Mouse (Mus musculus): Measurements from ENCODE around the gene Gpr68. TPM values are rescaled to one million over a fixed set of nuclear protein-coding genes. Genes with fewer than 3 reads are reported as not detected.

The Gpr68 gene
- polyA plus RNA-seq, 1 experiment = 0.07 TPM

DNA sequence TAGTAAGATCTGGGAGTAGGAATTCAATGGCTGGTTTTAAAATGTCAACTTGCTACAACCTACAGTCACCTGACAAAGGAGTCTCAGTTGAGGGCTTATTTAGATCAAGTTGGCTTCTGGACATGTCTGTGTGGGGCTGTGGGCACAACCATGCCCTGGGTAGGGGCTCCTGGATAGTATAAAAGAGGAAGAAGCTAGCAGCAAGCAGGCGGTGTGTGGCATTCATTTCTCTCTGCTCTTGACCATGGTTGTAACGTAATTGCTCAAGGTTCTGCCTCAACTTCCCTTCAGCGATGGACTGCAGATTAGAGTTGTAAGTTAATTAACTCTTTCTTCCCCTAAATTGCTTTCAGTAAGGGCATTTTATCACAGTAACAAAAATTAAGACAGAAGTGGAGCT, 55.6 kb downstream of the Gpr68 start:
- Histone ChIP-seq H3K27me3 (ENCODE audit: control insufficient read depth, insufficient read depth, insufficient read length) (no peaks in the 10 kb centered on the region), H3K79me2 (ENCODE audit: control insufficient read depth, insufficient read depth) (no peaks in the 10 kb centered on the region), H3ac (ENCODE audit: control insufficient read depth, insufficient read length) (no peak overlapping the region), H3K4me2 (ENCODE audit: low read depth) (no peak overlapping the region), H3K4me3 (no peak overlapping the region), H3K36me3 (ENCODE audit: control insufficient read depth, insufficient read depth) (no peaks in the 10 kb centered on the region)
- no peak for TF ChIP-seq USF1 (IDR thresholded peaks at IDR 0.05; ENCODE audit: low read depth)
- TF ChIP-seq E2F4 (IDR thresholded peaks at IDR 0.05; ENCODE audit: insufficient read depth) = no peak
- TF ChIP-seq MYOG (IDR thresholded peaks at IDR 0.05; ENCODE audit: control insufficient read depth in 1 of 3, insufficient read depth in 1 of 3, insufficient read length in 2 of 3, low read depth in 2 of 3) = no peak
- TF ChIP-seq POLR2AphosphoS2 (IDR thresholded peaks at IDR 0.05; ENCODE audit: insufficient read length, low read depth) = no peak
- no peak for TF ChIP-seq REST (IDR thresholded peaks at IDR 0.05; ENCODE audit: insufficient read depth, insufficient read length)
- TF ChIP-seq SRF (IDR thresholded peaks at IDR 0.05; ENCODE audit: control insufficient read depth, insufficient read length, low read depth) = no peak

DNA sequence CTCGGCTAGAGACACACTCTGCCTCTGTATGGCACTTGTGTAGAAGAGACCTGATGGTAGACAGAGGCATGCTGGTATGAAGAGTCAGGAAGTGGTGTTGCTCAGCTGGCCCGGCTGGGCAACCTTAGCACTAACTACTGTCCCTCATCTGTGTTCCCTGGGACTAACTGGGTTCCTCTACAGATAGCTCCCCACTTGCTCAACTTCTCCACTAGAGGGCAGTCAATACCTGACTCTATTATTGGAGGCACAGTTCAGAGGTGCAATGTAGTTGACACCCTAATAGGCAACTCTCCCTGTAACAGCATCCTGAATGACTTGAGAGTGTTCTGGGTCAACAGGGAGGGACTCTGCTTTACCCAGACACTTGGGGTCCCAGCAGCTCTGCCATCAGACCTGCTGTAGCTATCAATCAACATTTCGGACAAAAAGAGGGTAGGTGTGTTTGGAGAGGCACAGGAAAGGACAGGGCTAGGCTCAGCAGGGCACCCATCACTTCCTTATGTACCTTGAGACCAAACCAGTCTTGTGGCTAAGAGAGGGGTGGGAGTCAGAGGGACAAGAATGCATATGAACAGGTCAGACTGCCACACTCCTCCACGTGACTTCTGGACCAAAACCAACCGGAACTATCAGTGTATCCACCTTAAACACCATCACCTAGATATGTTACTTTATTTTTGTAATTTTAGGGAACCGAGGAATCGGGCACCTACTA, 58.4 kb downstream of the Gpr68 start:
- no peaks in the 10 kb centered on the region for H3K36me3 ChIP-seq (ENCODE audit: control insufficient read depth, insufficient read depth)
- no peaks in the 10 kb centered on the region for H3K27me3 ChIP-seq (ENCODE audit: control insufficient read depth, insufficient read depth, insufficient read length)
- TF ChIP-seq CEBPB (IDR thresholded peaks at IDR 0.05; ENCODE audit: insufficient read depth, poor library complexity, severe bottlenecking) (no peak), POLR2A (IDR thresholded peaks at IDR 0.05; ENCODE audit: insufficient read length, low read depth) (no peak), MYOD1 (IDR thresholded peaks at IDR 0.05; ENCODE audit: control insufficient read depth in 1 of 3, insufficient read length in 2 of 3, low read depth in 2 of 3) (no peak), MAX (IDR thresholded peaks at IDR 0.05; ENCODE audit: low read depth) (no peak), TCF3 (IDR thresholded peaks at IDR 0.05; ENCODE audit: insufficient read length, low read depth) (no peak), MYOG (IDR thresholded peaks at IDR 0.05; ENCODE audit: control insufficient read depth in 1 of 3, insufficient read depth in 1 of 3, insufficient read length in 2 of 3, low read depth in 2 of 3) (no peak), E2F4 (IDR thresholded peaks at IDR 0.05; ENCODE audit: insufficient read depth) (no peak), SRF (IDR thresholded peaks at IDR 0.05; ENCODE audit: control insufficient read depth, insufficient read length, low read depth) (no peak), POLR2AphosphoS2 (IDR thresholded peaks at IDR 0.05; ENCODE audit: insufficient read length, low read depth) (no peak), TCF12 (IDR thresholded peaks at IDR 0.05; ENCODE audit: insufficient read depth, poor library complexity, severe bottlenecking) (no peak), REST (IDR thresholded peaks at IDR 0.05; ENCODE audit: insufficient read depth, insufficient read length) (no peak), USF1 (IDR thresholded peaks at IDR 0.05; ENCODE audit: low read depth) (no peak)

DNA sequence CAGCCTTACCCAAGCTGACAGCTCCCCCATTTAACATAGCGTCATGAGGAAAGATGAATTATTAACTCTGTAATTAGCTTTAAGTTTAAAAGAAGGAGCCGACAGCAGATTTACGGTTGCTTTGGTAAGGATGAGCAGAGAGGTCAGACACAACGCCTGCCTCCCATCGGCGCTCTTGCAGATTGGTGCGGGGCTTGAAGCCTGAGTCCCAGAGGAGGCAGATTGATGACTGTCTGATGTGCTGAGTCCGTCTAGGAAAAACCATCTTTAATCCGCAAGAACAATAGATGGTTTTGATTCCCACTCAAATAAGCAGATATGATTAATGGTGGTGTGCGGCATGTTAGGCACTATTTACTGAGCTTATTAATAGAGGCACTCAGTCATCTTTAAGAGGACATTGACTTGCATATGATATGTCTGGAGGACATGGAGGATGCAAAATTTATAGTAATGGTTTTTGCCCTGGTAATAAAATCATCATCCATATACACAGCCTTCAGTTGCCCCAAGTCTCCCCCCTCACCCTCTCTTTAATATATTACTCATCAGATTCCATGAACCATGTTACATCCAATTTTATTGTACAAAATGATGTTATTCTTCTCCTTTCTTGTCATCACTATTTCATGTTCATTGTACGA, 60.4 kb downstream of the Gpr68 start:
- Histone ChIP-seq H3ac (ENCODE audit: control insufficient read depth, insufficient read length) (no peak overlapping the region), H3K4me2 (ENCODE audit: low read depth) (no peak overlapping the region), H3K36me3 (ENCODE audit: control insufficient read depth, insufficient read depth) (no peaks in the 10 kb centered on the region), H3K79me2 (ENCODE audit: control insufficient read depth, insufficient read depth) (no peaks in the 10 kb centered on the region), H3K4me3 (no peak overlapping the region), H3K27me3 (ENCODE audit: control insufficient read depth, insufficient read depth, insufficient read length) (no peaks in the 10 kb centered on the region)
- TF ChIP-seq POLR2A (IDR thresholded peaks at IDR 0.05; ENCODE audit: insufficient read length, low read depth) = no peak

More for the DNA sequence above, 58.4 kb downstream of the Gpr68 start:
- Histone ChIP-seq H3ac (ENCODE audit: control insufficient read depth, insufficient read length) (no peak overlapping the region), H3K4me3 (no peak overlapping the region), H3K79me2 (ENCODE audit: control insufficient read depth, insufficient read depth) (no peaks in the 10 kb centered on the region), H3K4me2 (ENCODE audit: low read depth) (no peak overlapping the region)

DNA sequence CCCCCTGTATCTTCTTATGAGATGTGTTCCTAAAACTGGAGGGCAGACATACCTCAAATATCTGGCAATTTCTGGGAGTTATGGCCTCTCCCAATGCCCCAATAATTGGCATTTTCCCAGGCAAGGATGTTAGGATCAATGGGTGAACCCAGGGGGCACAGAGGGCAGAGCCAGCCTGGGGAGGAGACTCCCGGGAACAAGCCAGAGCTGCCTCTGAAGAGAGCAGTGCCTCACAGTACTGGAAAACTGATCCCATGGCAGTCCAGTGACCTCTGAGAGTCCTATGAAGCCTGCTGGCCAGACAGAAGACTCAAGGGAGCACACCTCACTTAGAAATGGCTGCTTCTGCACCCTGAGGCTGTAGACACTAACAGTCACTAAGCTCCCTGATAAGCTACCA, 61.4 kb downstream of the Gpr68 start:
- Histone ChIP-seq H3K4me3 (no peak overlapping the region), H3K4me2 (ENCODE audit: low read depth) (no peak overlapping the region), H3K36me3 (ENCODE audit: control insufficient read depth, insufficient read depth) (no peaks in the 10 kb centered on the region)

GRCm38 (mm10) chr12:100845829-100846228, 62.2 kb downstream of the Gpr68 start:
- H3K4me3 ChIP-seq = no peak overlapping the region
- TF ChIP-seq REST (IDR thresholded peaks at IDR 0.05; ENCODE audit: insufficient read depth, insufficient read length) (no peak), POLR2AphosphoS2 (IDR thresholded peaks at IDR 0.05; ENCODE audit: insufficient read length, low read depth) (no peak), MYOD1 (IDR thresholded peaks at IDR 0.05; ENCODE audit: control insufficient read depth in 1 of 3, insufficient read length in 2 of 3, low read depth in 2 of 3) (no peak), E2F4 (IDR thresholded peaks at IDR 0.05; ENCODE audit: insufficient read depth) (no peak), POLR2A (IDR thresholded peaks at IDR 0.05; ENCODE audit: insufficient read length, low read depth) (no peak), MAX (IDR thresholded peaks at IDR 0.05; ENCODE audit: low read depth) (no peak), SRF (IDR thresholded peaks at IDR 0.05; ENCODE audit: control insufficient read depth, insufficient read length, low read depth) (no peak), TCF12 (IDR thresholded peaks at IDR 0.05; ENCODE audit: insufficient read depth, poor library complexity, severe bottlenecking) (no peak)
- no peaks in the 10 kb centered on the region for H3K27me3 ChIP-seq (ENCODE audit: control insufficient read depth, insufficient read depth, insufficient read length)
- no peak overlapping the region for H3K4me2 ChIP-seq (ENCODE audit: low read depth)
- H3K36me3 ChIP-seq (ENCODE audit: control insufficient read depth, insufficient read depth) = no peaks in the 10 kb centered on the region
- H3ac ChIP-seq (ENCODE audit: control insufficient read depth, insufficient read length) = no peak overlapping the region
- H3K79me2 ChIP-seq (ENCODE audit: control insufficient read depth, insufficient read depth) = no peaks in the 10 kb centered on the region

More for the DNA sequence above, 61.4 kb downstream of the Gpr68 start:
- Histone ChIP-seq H3ac (ENCODE audit: control insufficient read depth, insufficient read length) (no peak overlapping the region), H3K79me2 (ENCODE audit: control insufficient read depth, insufficient read depth) (no peaks in the 10 kb centered on the region), H3K27me3 (ENCODE audit: control insufficient read depth, insufficient read depth, insufficient read length) (no peaks in the 10 kb centered on the region)
- TF ChIP-seq MAX (IDR thresholded peaks at IDR 0.05; ENCODE audit: low read depth) (no peak), REST (IDR thresholded peaks at IDR 0.05; ENCODE audit: insufficient read depth, insufficient read length) (no peak), TCF3 (IDR thresholded peaks at IDR 0.05; ENCODE audit: insufficient read length, low read depth) (no peak), MYOG (IDR thresholded peaks at IDR 0.05; ENCODE audit: control insufficient read depth in 1 of 3, insufficient read depth in 1 of 3, insufficient read length in 2 of 3, low read depth in 2 of 3) (no peak), E2F4 (IDR thresholded peaks at IDR 0.05; ENCODE audit: insufficient read depth) (no peak), MYOD1 (IDR thresholded peaks at IDR 0.05; ENCODE audit: control insufficient read depth in 1 of 3, insufficient read length in 2 of 3, low read depth in 2 of 3) (no peak), TCF12 (IDR thresholded peaks at IDR 0.05; ENCODE audit: insufficient read depth, poor library complexity, severe bottlenecking) (no peak), SRF (IDR thresholded peaks at IDR 0.05; ENCODE audit: control insufficient read depth, insufficient read length, low read depth) (no peak), CEBPB (IDR thresholded peaks at IDR 0.05; ENCODE audit: insufficient read depth, poor library complexity, severe bottlenecking) (no peak), POLR2A (IDR thresholded peaks at IDR 0.05; ENCODE audit: insufficient read length, low read depth) (no peak), POLR2AphosphoS2 (IDR thresholded peaks at IDR 0.05; ENCODE audit: insufficient read length, low read depth) (no peak), USF1 (IDR thresholded peaks at IDR 0.05; ENCODE audit: low read depth) (no peak)
